Mouse (Mus musculus): Measurements from ENCODE around the gene 1810037I17Rik.

DNA sequence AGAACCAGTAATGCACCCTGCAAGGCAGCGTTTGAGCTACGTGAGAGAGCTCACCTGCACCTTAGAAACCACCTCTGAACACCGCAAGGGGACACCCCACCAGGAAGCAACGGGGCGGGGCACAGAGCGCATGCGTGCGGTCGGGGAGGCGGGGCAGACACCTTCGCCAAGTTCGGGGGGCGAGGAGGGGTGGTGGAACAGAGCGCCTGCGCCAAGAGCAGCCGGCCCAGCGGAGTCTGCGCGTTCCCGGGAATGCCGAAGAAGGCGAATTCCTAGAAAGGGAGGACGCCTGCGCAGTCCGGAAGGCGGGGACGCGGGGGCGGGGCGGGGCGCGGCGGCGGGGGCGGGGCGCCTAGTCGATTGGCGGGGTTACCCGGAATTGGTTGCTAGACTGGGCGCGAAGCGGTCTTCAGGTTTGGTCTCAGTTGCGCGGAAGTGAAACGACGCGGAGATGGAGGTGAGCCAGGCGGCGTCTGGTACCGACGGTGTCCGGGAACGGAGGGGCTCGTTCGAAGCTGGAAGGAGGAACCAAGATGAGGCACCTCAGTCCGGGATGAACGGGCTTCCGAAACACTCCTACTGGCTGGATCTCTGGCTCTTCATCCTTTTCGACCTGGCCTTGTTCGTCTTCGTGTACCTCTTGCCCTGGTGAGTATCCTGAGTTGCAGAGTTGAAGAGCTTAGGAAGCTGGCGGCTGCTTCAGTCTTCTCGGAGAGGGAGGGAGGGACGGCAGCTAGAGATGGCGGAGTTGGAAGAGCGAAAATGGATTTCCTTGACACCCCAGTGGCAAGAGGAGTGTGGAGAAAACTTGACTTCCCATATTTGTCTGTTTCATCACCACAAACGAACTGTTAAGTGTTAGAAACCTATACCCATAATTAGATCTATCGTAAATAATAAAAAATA, at the start of gene 1810037I17Rik:
- TF ChIP-seq POLR2A (IDR thresholded peaks at IDR 0.05; ENCODE audit: borderline replicate concordance, low read depth, low read length) (no peak), CTCF (IDR thresholded peaks at IDR 0.05; ENCODE audit: low read depth, low read length) (no peak)

All from bone marrow macrophage, adult 2 months (primary cell).